Mouse (Mus musculus) kidney, adult 8-10 months (tissue): ENCODE data around the gene Olfr71.
A peak's percentile ranks its signal among the peaks of the same experiment; 100 is the strongest.

Experiments used
- DNase-seq, 2 experiments: peaks; one replicate each; pipeline ENCODE4 v3.0.0; 2022

Gene Olfr71

DNA sequence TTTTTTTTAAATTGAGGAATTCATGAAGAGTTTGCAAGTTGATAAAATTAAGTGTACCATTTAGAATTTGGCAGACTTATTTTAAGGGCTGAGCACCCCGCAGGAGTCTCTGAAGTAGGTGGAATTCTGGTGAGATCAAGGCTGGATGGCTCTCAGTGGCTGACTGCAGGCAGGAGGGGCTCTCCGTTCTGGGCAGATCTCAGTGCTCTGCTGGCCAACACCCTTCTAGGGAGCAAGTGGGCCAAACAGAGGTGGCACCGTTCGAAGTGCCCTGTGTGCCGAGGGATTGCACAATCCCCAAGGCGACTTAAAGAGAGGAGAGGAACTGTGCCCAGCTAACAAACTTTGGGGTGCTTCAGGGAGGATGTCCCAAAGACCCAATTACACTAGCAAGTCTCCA, at the start of gene Olfr71:
TSS of gene Olfr71 (minus strand) at position 387 of the 400 bp plus-strand sequence.
- peak in 1 of 2 experiments; percentile 34 for DNase-seq

DNA sequence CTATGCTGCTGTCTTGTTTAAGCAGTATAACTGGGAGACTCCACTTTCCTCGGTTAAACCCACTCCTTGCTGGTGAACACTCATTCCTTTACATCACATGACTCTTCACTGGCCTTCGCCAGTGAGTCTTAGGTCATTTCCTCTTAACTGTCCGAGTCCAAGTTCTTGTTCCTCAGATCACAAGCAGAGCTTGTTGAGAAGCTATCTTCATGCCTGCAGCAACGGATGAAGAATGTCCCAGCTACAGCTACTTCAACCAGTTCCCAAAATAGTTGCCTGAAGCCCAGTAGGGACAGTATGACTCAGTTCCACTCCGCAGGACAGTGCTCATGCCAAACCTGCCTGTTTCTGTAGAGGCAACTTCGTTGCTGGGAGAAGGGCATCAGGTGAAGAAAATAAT, 47.2 kb upstream of the Olfr71 start:
- DNase-seq = no peak

DNA sequence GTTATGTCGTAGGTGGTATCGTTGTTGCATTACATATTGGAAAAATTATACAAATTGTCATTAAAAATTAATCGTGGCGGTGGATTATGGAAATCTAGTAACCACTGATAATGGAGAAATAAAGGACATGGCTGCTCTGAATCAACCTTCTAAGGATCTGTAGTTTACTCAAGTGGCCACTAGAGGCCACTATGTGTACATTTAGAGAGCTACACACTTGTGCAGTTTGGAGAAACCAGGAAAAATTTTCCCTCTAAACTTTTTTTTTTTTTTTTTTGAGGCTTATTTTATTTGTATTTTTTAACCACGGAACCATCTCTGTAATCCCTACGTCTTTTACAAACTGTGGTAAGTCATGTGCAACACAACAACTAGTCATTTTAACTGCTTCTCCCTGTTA, 35.1 kb upstream of the Olfr71 start:
- no peak for DNase-seq

- DNase-seq = no peak
These were observed 33.0 kb upstream of the Olfr71 start for GRCm38 (mm10) chr4:43743099-43743498.

- no peak for DNase-seq
These were observed 32.6 kb upstream of the Olfr71 start for GRCm38 (mm10) chr4:43742637-43743036.

GRCm38 (mm10) chr4:43741526-43741925, 31.5 kb upstream of the Olfr71 start:
- no peak for DNase-seq

- no peak for DNase-seq
These were observed 29.1 kb upstream of the Olfr71 start for GRCm38 (mm10) chr4:43738989-43739674.

DNA sequence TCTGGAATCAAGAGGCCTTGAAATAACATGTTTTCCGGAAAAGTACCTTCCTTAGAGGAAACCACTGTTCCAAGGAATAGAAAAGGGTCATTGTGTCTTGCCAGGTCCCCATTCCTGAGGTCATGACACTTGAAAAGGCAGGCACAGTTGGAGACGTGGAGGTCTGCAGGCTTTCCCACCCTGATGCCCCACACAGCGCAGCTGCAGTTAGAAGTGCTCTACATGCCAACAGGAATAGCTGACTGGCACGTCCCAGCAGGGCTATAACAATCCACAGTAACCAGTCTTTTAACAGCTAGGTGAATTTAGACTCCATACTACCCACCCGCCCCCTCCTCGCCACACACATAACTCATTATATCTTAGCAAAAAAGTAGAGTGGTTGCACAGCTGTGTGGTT, 27.1 kb upstream of the Olfr71 start:
- DNase-seq = no peak

- no peak for DNase-seq
These were observed 23.1 kb upstream of the Olfr71 start for GRCm38 (mm10) chr4:43733186-43733585.

DNA sequence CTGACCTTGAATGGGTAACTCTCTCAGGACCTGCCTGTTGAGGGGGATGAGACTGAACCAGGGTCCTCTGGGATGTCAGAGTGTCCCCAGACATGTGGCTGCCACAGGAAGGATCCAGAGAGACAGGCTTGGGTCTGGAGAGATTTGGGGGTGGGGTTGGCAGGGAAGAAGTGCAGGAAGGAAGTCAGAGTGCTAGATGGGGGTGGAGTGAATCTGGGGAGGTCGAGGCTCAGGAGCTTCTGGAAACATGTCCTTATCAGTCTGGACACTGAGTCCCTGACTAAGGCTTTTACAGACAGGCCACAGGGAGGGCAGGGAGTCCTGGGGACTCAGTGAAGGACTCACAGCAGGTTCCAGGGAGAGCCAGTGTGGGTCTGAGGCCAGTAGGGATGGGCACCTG, 22.1 kb upstream of the Olfr71 start:
- no peak for DNase-seq

- no peak for DNase-seq
These were observed 20.8 kb upstream of the Olfr71 start for GRCm38 (mm10) chr4:43730750-43731297.

DNA sequence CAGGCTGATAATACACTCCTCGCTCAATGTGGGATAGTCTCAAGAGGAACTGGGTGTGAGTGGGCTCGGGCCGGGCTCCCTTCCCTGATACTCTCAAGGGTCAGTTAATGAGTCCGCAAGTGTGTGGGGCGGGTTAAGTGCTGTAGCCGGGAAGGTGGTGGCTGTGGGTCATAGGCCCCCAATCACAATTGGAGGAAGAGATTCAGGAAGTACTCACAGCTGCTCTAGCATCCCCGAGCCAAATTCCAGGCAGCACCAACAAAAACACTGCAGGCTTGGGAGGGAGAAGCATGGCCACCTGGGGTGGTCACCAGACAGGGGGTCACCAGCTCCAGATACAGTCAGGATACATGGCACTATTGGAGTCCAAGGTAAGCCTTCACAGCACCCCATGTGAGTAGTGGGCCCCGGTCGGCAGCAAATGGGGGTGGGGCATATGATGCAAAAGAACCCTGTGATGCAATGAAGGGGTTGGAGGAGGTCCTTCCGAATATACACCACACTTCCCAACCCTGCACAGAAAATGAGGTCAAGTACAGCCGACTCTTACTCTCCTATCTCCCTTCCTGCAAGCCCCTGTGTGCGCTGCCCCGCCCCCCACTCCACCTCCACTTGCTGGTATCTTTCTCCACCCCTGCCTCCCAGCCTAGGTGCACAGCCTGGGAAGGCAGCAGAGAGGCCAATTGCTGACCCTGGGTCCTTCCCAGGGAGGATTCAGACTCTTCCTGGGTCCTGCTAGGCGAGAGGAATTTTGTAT, 19.9 kb upstream of the Olfr71 start, which contains the start of gene Spaar:
TSS of gene Spaar (plus strand) at position 241 of the 757 bp plus-strand sequence.
- DNase-seq = peak; percentile 58 to 67

- no peak for DNase-seq
These were observed 19.1 kb upstream of the Olfr71 start for GRCm38 (mm10) chr4:43729126-43729525.

GRCm38 (mm10) chr4:43728576-43728954, 18.5 kb upstream of the Olfr71 start:
- DNase-seq = peak; percentile 58 to 71

DNA sequence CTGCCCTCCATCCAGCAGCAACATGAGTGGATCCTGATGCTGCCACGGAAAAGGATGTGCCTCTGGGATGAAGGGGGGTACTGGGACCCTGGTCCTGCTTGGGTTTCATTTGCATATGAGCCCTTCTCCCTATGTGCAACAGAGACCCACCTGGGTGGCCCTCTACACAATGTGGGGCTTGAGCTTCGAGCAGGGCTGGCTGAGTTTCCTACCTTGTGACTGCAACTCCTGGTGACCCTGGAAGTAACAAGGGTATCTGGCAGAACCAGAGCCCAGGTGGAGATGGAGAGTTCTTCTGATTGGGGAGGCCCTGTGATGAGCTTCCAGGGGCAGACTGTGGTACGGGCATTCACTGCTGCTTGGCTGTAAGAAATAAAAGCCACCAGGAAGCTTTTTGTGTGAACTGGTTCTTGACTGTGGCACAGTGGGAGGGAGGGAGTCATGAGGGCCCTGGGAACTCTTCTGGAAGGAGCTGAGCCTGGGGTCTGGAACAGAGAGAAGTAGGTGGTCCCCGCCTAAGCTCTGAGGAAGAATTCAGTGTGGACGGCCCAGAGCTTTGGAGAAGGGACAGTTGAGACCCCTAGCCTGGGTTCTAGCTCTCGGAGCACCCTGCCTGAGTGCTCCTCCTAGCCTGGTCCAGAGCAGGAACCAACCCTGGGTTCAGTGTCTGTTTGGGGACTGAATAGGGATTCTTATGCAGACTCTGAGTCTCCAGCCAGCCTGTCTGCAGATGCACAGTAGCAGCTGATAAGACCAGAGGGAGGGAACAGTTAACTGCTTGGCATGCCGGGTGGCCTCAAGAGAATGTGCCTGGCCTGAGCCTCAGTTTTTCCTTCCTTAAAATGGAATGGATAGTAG, 17.9 kb upstream of the Olfr71 start:
- no peak for DNase-seq

DNA sequence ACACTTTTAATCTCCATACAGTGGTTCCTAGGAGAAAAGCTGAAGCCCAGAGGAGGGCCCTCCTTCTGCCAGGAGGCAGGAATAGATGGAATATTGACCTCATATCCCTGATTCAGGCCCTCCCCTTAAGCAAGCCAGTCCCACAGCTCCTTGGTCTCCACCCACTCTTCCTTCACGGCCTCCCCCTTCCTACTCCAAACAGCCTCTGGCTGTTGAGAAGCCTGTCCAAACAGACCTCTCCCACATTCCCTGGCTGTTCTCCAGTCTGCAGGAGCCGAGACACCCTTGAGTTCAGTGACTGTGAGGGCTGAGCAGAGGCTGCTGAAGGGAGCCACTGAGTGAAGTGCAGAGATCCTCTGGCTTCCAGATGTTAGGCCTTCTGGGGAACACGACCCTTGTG, 16.9 kb upstream of the Olfr71 start, which contains the start of gene Hrct1:
TSS of gene Hrct1 (plus strand) at position 194 of the 400 bp plus-strand sequence.
- DNase-seq = peak; percentile 77 to 86

- peak in 1 of 2 experiments; percentile 32 for DNase-seq
These were observed 16.4 kb upstream of the Olfr71 start for GRCm38 (mm10) chr4:43726228-43726993.

- peak in 1 of 2 experiments; percentile 44 for DNase-seq
These were observed 14.7 kb upstream of the Olfr71 start for GRCm38 (mm10) chr4:43724764-43725163.

DNA sequence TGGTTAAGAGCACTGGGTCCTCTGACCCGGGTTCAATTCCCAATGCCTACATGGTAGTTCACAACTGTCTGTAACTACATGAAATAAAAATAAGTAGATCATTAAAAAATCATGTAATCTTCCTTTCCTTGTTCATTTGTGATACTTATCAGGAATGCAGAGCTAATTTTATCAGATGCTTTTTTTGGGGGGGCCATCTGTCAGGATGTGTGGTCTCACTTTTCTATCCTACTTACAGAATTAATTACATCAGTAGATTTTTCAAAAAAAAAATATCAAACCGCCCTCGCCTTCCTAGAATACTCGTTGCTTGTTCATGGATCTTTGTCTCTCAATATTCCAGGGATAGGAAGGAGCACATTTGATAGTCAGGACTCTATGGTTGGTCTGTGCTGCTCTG, 12.1 kb upstream of the Olfr71 start:
- DNase-seq = no peak

DNA sequence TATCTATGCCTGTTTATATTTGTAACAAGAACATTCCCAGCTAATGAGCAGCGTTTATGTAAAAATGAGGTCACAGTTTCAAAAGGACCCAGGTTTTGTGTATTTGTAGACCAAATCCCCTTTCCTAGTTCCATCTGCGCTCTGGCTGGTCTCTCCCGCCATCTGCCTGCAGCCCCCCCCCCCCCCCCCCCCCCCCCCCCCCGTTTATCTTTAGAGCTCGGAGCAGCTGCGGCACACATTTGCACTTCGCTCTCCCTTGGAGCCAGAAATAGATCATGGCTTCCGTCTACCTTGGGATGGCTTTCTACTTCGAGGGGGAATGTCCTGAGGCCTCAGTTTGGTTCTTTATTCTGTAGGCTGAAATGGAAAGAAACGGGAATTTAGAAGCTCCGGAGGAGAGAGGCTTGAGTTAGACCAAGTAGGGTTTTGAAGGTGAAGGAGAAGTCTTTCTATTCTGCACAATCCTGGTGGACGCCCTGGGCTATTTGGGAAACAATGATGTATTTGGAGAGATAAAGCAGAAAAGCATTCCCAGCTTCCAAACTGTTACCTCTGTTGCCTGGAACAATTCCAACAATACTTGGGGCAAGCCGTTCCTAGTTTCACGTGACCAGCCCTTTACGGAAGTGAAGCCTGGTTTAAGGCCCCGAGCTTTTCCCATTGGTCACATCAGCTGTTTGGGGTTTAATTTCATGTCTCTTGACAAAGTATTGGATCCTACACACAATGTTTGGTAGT, 10.6 kb upstream of the Olfr71 start:
- DNase-seq = no peak

- DNase-seq = peak; percentile 59 to 79
These were observed 3.7 kb upstream of the Olfr71 start for GRCm38 (mm10) chr4:43713652-43714219.
